Mouse (Mus musculus) adipocyte (in vitro differentiated cells): ENCODE measurements around the gene Bcap29.
"Not testable (repeated sequence)": the region's sequence is repeated elsewhere in the genome, so short reads cannot be mapped to it uniquely, and the experiment has no call there.

Experiments
- DNase-seq: peaks from one replicate; pipeline ENCODE4 v3.0.0-alpha.2; 2016; ENCODE audit warnings: low spot score

The Bcap29 gene

GRCm38 (mm10) chr12:31578691-31579476, 55.6 kb downstream of the Bcap29 start:
- peak; percentile 27 for DNase-seq

- DNase-seq, result no peak
These were observed 60.0 kb downstream of the Bcap29 start for GRCm38 (mm10) chr12:31574506-31574905.

- no peak for DNase-seq
These were observed 64.7 kb downstream of the Bcap29 start for GRCm38 (mm10) chr12:31569784-31570183.

- no peak for DNase-seq
These were observed 65.8 kb downstream of the Bcap29 start for GRCm38 (mm10) chr12:31568661-31569060.

GRCm38 (mm10) chr12:31567535-31567934, 66.9 kb downstream of the Bcap29 start:
- not testable (repeated sequence) for DNase-seq

- DNase-seq, result no peak
These were observed 73.7 kb downstream of the Bcap29 start for GRCm38 (mm10) chr12:31560712-31561111.

- no peak for DNase-seq
These were observed 74.5 kb downstream of the Bcap29 start for GRCm38 (mm10) chr12:31560002-31560401.

GRCm38 (mm10) chr12:31554371-31554770, 80.1 kb downstream of the Bcap29 start:
- DNase-seq, result no peak

GRCm38 (mm10) chr12:31551252-31551651, 83.2 kb downstream of the Bcap29 start:
- no peak for DNase-seq

GRCm38 (mm10) chr12:31546061-31546460, 88.4 kb downstream of the Bcap29 start:
- DNase-seq, result no peak

- no peak for DNase-seq
These were observed 89.2 kb downstream of the Bcap29 start for GRCm38 (mm10) chr12:31545219-31545618.

- no peak for DNase-seq
These were observed 92.9 kb downstream of the Bcap29 start for GRCm38 (mm10) chr12:31541541-31541940.
